Comparison of ENCODE assay signal across 25 mouse cellular contexts in the genomic region with DNA sequence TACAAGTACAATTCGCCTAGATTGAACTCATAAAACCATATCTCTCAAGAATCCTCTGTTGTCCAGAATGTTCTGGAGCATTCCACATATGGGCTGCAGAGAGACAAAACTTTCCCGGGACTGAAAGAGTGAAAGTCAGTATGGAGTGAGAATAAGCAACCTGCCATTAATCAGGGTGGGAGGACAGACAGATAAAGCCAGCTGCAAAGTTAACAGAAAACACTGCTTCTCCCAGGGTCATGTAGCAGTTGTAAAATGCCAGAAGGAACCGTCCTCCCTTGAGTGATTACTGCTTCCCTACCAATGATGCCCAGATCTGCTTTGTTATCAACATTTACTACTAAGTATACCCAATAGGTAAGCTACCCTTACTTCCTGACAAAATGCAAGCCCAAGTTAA.
"Had no signal": no experiment of that assay in that cellular context is flagged by ENCODE, and none has a peak within 500 bp of the region (broad histone marks: within the 10 kb centered on the region; RNA-seq: fewer than 3 reads in every experiment).

No protein-coding gene starts in this region.

- H3K36me3 ChIP-seq: heart, embryonic 13.5 days; heart, embryonic 15.5 days; intestine, embryonic 15.5 days; limb, embryonic 10.5 days; limb, embryonic 12.5 days; liver, embryonic 13.5 days; liver, embryonic 15.5 days had no signal

- DNase-seq: gastrocnemius, postnatal 14 days; gastrocnemius, postnatal 36 days; heart, adult 11 months; heart, adult 2 months; heart, postnatal 14 days; heart, postnatal 36 days; kidney, adult 8-10 months; kidney, postnatal 14 days; kidney, postnatal 4 days; liver; liver, embryonic 13.5 days had no signal

- H3K27ac ChIP-seq: heart, adult 2 months; heart, embryonic 13.5 days; heart, embryonic 15.5 days; hindbrain, embryonic 14.5 days; intestine, embryonic 15.5 days; layer of hippocampus, adult 2 months; left cerebral cortex, adult 2 months; limb, embryonic 10.5 days; limb, embryonic 12.5 days; liver, embryonic 13.5 days; liver, embryonic 15.5 days had no signal

- H3K27me3 ChIP-seq: heart, embryonic 13.5 days; heart, embryonic 15.5 days; intestine, embryonic 15.5 days; limb, embryonic 12.5 days; liver, embryonic 13.5 days; liver, embryonic 15.5 days had no signal

- H3K4me3 ChIP-seq: heart, adult 2 months; heart, embryonic 13.5 days; heart, embryonic 15.5 days; intestine, embryonic 15.5 days; layer of hippocampus, adult 2 months; left cerebral cortex, adult 2 months; limb, embryonic 10.5 days; limb, embryonic 12.5 days; liver, embryonic 13.5 days; liver, embryonic 15.5 days had no signal

- ATAC-seq: hindbrain, embryonic 16.5 days; inflammation-experienced regulatory T-cells, adult 6 months; intestine, embryonic 15.5 days; intestine, postnatal 0 days had no signal

- H3K4me2 ChIP-seq: heart, embryonic 11.5 days; heart, embryonic 13.5 days; heart, embryonic 15.5 days; hindbrain, embryonic 14.5 days; intestine, embryonic 15.5 days; limb, embryonic 12.5 days; liver, embryonic 11.5 days; liver, embryonic 13.5 days; liver, embryonic 15.5 days had no signal

- H3K4me1 ChIP-seq: heart, embryonic 13.5 days; heart, embryonic 15.5 days; intestine, embryonic 15.5 days; limb, embryonic 10.5 days; limb, embryonic 12.5 days; liver, embryonic 13.5 days; liver, embryonic 15.5 days had no signal

- H3K9ac ChIP-seq: heart, embryonic 13.5 days; heart, embryonic 15.5 days; hindbrain, embryonic 14.5 days; intestine, embryonic 15.5 days; limb, embryonic 12.5 days; liver, embryonic 13.5 days; liver, embryonic 15.5 days had no signal

- H3K9me3 ChIP-seq: heart, embryonic 13.5 days; heart, embryonic 15.5 days; intestine, embryonic 15.5 days; limb, embryonic 10.5 days; limb, embryonic 12.5 days; liver, embryonic 13.5 days; liver, embryonic 15.5 days had no signal
